Mouse (Mus musculus) layer of hippocampus, postnatal 36 days (tissue): ENCODE measurements around the gene Ccdc69. TPM values are rescaled to one million over a fixed set of nuclear protein-coding genes. Genes with fewer than 3 reads are reported as not detected.
"Not testable (repeated sequence)": the region's sequence is repeated elsewhere in the genome, so short reads cannot be mapped to it uniquely, and the experiment has no call there.

Experiments used
- DNase-seq, 2 experiments: peaks; one replicate each; pipeline ENCODE4 v3.0.0; 2022
- total RNA-seq, 2 experiments: library from RNA; stranded (reverse); gene quantifications; 2 replicates each; pipeline ENCODE4 v1.2.3; 2021

Ccdc69 gene
- total RNA-seq, 2 experiments from 2014 or later: 0.35 TPM; not detected in 1

DNA sequence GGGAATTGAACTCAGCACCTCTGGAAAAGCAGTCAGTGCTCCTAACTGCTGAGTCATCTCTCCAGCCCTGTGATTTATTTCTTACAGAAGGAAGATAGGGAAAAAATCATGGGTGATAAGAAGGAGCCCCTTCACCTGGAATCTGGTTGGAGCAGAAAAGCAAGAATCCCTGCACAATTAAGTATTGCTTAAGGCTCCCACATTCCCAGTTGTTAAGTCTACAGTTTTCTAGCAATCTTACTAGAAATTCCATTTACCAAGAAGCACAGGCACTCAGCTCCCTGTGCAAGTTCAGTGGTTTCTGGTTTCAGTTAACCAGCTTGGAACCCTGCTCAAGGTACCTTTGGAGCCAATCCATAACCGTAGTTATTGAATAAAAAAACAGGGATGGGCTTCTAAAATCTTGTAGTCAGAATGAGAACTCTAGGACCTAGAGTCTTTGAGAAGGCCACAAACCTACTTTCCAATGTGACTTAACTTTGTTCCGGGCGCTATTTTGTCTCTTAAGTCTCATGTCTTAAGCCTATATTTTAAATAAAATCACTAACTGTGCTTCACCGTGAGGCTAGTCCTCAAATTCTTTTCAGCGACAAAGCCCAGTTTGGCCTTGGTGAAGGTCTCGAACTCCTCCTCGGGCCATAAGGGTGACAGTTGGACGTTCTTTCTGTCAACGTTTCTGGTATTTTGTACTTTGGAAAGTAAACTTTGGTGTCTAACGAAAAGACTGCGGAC, 19.0 kb upstream of the Ccdc69 start:
- no peak for DNase-seq

GRCm38 (mm10) chr11:55096296-55096695, 18.4 kb upstream of the Ccdc69 start:
- DNase-seq: not testable (repeated sequence)

DNA sequence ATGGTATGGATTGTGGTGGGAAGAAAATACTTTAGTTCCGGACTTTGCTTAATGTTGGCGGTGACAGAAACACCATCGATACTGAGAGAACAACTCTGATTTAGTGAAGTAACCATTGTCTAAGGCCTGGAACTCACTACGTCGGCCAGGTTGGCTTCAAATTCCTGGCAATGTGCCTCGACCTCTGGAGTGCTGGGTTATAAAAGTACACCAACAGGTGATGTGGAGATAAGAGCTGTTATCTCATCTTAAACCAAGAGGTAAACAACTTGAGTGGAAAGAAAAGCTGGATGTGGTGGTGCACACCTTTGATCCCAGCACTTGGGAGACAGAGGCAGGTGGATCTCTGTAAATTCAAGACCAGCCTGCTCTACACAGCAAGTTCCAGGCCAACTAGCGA, 15.2 kb upstream of the Ccdc69 start:
- no peak for DNase-seq

DNA sequence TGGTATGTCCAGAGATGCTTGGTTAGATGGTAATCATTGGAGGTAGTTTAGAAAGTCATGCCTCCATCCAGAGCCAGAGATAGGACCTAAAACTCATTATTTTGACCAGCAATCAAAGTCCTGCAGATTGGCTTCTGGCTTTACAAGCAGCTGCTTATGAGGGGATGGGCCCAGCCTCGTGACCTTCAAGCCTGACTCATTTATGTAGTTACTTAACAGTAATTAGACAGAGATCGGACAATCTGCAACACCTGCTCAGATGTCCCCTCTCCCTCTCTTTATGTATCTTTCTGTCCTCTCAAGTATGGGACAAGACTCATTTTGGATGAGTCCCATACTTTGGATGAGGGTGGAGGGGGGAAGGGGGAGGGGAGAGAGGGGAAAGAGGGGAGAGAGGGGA, 12.0 kb upstream of the Ccdc69 start:
- no peak for DNase-seq

DNA sequence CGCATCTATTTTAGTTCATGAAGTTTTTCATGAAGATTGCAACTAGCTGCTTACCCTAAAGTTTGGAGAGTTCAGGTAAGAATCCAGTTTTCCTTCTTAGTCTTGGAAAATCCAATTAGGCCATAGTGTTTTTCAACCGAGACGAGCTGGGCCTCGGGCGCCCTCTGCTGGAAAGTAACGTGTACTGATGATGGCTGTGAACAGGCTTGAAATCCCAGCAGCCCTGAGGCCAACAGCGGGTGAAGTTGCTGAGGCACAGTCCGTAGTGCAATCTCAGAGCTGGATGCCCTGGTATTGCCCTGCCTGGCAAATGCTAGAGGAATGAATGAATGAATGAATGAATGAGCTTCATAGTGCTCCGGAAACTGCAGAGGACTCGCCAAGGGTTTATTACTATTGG, 9.1 kb upstream of the Ccdc69 start:
- peak; percentile 50 to 58 for DNase-seq

DNA sequence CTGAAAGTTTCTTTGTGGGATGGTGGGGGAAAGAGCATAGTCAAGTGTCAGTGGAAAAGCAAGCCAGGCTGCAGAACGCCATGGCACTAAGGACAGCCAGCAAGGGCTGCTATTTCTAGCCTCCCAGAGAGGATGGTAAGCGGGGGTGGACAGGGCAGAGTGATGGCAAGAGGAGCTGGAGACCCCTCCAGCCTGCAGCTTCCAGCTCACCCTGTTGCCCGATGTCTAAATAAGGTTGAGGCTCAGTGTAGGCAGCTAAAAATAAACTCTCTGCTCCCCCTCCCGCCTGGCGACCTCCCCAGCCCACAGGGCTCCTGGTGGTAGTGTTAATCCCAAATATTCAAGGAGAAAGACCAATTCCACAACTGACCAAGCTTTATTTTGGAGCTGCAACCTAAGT, 7.5 kb upstream of the Ccdc69 start:
- no peak for DNase-seq

- no peak for DNase-seq
These were observed 6.7 kb upstream of the Ccdc69 start for GRCm38 (mm10) chr11:55084629-55085028.

- DNase-seq: no peak
These were observed 3.3 kb upstream of the Ccdc69 start for GRCm38 (mm10) chr11:55081206-55081605.

DNA sequence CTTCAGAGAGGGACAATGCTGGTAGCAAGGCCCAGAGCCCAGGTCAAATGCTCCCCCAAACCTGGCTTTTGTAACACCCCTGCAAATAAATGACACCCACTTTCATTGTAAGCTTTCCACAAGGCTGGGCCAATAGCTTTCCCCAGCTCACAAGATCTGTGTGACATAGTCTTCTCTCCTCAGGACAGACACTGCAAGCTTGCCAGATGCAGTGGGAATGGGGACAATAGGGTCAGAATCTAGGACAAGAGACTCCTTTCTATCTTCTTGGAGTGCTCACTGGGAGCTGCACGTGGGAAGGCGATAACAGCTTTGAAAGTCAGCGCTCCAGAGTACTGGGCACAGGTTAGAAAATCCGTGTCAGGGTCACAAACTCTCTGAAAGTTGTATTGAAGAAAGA, 1.2 kb upstream of the Ccdc69 start:
- no peak for DNase-seq

DNA sequence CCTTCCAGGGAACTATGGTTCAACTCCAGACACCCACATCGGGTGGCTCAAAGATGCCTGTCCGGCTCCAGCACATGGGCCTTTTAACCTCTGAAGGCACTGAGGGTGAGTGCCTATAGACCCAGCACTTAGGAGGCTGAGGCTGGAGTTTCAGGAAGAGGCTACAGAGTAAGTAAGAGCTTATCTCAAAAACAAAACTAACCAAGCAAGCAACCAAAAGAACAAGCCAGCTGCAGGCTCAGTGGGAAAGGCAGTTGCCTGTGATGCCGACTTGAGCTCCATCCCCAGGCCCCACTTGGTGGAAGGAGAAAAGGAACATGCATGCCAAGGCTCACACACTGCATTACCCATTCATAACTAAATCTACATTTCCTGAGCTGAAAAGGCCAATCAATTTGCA, 571 bp upstream of the Ccdc69 start:
- DNase-seq: no peak

GRCm38 (mm10) chr11:55076234-55076633, 1.7 kb downstream of the Ccdc69 start:
- no peak for DNase-seq

DNA sequence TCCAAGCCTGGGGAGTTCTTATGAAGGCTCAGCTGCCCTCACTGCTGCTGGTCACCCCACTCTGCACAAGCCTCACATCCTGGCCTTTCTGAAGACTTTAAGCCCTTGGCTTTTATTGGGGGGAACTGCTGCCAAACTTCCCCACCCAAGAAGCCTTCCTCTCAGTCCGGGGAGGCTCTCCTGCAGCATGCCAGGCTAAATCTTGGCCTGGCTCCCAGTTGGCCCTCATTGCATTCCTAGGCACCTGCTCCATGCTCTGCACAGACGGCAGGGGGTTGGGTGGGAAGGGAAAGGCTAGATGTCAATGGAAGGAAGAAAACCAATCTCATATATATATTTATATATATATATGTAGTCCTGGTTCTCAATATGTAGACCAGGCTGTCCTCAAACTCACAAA, 2.3 kb downstream of the Ccdc69 start:
- no peak for DNase-seq

- no peak for DNase-seq
These were observed 4.7 kb downstream of the Ccdc69 start for GRCm38 (mm10) chr11:55073191-55073590.

DNA sequence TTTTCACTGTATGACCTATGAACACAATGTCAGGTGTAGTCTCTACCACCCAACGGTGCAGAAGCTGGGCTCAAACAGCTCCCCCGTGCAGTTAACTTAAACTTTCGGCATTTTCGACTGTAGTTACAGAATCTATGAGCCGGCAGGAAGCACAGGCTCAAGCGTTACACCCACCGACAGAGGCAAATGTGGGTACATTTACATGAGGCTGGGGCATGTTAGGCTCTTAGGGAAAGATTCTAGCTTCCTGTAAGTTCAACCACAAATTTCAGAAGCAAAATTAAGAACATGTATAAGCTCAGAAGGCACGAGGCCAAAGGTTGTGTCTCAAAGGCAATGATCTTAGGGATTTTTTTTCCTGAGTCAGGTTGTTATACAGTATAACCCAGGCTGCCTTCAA, 5.5 kb downstream of the Ccdc69 start:
- DNase-seq: no peak

DNA sequence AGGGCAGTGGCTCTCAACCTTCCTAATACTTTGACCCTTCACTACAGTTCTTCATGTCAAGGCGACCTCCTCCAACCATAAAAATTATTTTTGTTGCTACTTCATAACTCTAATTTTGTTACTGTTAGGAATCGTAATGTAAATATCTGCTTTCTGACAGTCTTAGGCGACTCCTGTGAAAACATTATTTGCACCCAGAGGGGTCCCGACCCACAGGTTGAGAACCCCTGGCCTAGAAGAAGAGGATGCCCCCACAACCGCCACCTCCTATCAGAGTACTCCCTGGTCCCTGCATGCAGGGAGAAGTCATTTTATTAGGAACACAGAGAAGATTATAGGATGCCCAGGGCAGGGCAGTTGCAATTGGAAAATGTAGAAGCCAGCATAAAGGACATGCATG, 6.6 kb downstream of the Ccdc69 start:
- no peak for DNase-seq

GRCm38 (mm10) chr11:55069023-55069422, 8.9 kb downstream of the Ccdc69 start:
- no peak for DNase-seq

DNA sequence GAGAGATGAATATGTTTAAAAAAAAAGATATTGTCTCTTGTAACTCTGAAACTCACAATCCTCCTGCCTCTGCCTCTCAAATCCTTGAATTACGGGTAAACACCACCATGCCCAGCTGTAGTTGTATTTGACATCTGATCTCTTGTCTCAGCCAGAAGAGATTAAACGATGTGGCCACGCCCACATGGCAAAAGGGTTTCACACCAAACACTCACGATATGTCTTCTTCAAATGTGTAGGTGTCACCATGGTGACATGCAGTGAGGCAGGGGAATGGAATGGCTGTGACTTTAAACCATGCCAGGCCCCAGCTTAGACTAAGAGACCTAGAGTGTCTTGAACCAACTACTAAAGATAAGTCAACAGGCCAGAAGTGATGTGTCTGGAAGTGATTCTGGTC, 11.0 kb downstream of the Ccdc69 start:
- DNase-seq: no peak

DNA sequence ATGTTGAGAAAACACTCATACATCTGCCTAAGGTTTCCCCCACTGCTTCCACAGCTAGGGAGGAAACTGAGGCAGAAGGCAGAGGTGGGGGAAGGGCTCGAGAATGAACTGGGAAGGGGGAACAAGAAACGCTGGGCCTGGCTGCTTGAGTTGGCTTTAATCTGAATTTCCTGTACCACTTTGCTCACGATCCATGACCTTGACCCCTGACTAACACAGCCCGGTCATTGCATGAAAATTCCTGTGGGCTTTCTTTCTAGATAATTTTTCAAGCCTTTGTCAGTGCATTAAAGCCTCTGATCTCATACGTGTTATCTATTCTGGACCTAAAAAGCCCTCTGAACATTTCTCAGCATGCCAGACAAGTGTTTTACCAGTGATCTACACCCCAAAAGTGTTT, 15.1 kb downstream of the Ccdc69 start:
- no peak for DNase-seq

- DNase-seq: no peak
These were observed 17.1 kb downstream of the Ccdc69 start for GRCm38 (mm10) chr11:55060802-55061201.

GRCm38 (mm10) chr11:55057511-55057910, 20.4 kb downstream of the Ccdc69 start:
- no peak for DNase-seq

GRCm38 (mm10) chr11:55050837-55051510, 27.0 kb downstream of the Ccdc69 start:
- DNase-seq: no peak

GRCm38 (mm10) chr11:55046600-55046999, 31.3 kb downstream of the Ccdc69 start:
- DNase-seq: no peak

- DNase-seq: no peak
These were observed 36.6 kb downstream of the Ccdc69 start for GRCm38 (mm10) chr11:55041348-55041747.

DNA sequence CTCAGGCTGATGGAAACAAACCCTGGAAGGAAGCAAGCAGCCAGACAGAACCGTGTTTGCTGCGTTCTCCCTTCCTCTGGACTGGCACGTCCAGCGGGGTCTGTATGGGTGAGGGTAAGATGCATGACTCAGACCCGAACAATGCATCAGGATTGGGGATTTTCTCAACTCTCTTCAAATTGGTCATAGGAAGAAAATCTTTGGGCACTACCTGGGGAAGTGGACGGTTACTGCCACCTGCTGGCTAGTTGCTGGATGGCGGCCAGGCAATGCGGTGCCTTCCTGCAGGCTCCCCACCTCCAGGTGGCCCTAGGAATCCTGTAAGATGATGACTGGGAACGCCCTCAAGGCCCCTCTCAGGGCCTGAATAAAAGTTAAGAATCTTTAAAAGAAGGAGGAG, 38.3 kb downstream of the Ccdc69 start:
- peak; percentile 64 to 69 for DNase-seq
